Mouse (Mus musculus): Measurements from ENCODE around the gene Mcu. TPM values are rescaled to one million over a fixed set of nuclear protein-coding genes. Genes with fewer than 3 reads are reported as not detected.

The Mcu gene
- total RNA-seq, 2 experiments from 2014 or later: 39.5 to 57.3 TPM

GRCm38 (mm10) chr10:59614141-59614540 is 2.4 kb downstream of the Mcu start:
- ATAC-seq (replicated peaks; ENCODE audit: poor library complexity): no peak

DNA sequence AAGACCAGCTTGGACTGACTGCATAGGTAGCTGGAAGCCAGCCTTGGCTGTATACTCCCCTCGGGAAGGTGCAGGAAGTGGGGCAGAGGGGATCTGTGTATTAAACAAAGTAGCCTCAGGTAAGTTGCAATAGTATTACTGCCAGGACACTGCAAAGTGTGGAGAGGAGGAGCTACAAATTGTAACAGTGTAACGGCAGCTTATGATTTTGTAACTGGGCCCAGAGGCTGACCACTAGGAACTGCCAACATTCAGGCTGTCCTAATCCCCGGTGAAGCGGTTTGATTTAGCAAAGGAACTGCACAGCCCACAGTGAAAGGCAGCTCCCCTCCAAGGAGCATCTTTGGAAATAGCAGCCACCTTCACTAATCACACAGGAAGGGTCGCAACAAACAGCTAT is 3.2 kb downstream of the Mcu start:
- ATAC-seq (replicated peaks; ENCODE audit: poor library complexity): peak; percentile 25

DNA sequence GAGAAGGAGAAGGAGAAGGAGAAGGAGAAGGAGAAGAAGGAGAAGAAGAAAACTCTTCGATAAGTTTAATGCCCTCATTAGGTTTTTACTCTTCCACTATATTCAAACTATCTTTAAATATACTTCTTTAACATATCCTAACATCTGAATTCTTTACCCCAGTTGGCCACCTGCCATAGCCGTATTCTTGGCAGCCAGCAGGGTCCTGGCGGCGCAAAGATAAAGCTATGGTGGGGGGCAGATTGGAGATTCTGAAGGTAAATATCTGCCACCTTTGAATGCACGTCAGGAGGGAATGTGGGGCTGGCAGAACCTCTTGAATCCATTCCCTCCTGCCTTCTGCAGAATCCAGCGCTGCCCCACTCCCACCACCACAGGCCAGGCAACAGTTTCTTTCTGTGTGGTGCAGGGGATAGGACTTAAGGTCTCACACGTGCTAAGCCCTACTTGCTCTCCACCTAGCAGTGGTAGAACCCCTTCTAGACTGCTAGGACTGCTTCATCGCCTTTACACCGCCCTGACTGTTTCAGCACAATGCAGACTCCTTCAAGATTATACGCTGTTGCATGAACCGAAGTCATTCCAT is 11.5 kb downstream of the Mcu start:
- ATAC-seq (replicated peaks; ENCODE audit: poor library complexity): peak; percentile 73

- no peak for ATAC-seq (replicated peaks; ENCODE audit: poor library complexity)
These were observed 12.6 kb downstream of the Mcu start for GRCm38 (mm10) chr10:59603843-59604242.

DNA sequence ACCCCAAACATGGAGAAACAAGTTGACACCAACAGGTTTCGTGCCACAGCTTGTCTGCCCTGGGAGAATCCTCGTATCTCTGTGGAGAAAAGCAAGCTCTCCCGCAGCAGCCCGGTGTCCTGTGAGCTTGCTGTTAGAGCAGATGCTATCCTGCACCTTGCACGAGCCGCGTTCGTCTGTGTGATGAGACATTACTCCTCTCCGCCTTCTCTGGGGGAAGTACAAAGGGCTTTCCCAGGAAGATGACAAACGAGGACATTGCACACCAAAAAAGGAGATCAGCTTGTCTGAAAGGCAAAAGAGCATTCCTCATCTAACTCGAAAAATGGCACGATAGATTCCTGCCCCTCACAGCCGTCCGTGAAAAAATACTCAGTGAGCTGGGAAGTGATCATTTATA is 13.6 kb downstream of the Mcu start:
- no peak for ATAC-seq (replicated peaks; ENCODE audit: poor library complexity)

DNA sequence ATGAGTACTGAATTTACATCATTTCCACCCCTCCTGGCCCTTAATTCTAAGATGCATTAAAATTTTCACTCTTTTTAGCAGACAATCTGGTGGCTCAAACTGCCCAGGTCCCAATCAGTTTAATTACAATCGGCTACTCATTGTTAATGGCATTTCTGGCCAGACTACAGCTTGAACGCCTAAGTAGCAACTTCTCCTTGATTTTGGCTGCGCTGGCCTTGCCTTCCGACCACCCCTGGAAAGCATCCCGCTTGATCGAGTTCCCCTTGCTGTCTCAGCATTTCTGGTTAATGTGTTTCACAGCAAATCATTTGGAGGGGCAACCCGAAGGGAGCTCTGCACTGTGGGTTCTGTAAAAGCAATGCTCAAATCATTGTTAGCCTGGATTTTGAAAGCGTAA is 14.4 kb downstream of the Mcu start:
- ATAC-seq (replicated peaks; ENCODE audit: poor library complexity): no peak

DNA sequence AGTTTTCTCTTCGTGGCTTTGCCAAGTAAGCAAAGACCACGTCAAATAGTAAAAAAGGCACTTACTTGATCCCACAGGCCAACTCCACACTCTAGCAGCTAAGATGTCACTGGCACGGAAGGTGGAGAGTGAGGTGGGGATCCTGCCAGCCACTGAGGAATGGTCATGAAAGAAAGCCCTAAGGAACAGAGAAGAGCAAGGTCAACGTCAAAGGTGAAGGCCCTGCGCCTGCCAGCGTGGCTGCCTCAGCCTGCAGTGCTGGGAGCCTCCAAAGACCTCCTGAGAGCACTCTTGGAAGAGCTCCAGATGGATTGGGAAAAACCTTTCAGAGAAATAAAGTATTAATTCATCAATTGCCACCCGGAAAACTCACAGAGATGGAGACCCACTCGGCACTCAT is 16.0 kb downstream of the Mcu start:
- no peak for ATAC-seq (replicated peaks; ENCODE audit: poor library complexity)

DNA sequence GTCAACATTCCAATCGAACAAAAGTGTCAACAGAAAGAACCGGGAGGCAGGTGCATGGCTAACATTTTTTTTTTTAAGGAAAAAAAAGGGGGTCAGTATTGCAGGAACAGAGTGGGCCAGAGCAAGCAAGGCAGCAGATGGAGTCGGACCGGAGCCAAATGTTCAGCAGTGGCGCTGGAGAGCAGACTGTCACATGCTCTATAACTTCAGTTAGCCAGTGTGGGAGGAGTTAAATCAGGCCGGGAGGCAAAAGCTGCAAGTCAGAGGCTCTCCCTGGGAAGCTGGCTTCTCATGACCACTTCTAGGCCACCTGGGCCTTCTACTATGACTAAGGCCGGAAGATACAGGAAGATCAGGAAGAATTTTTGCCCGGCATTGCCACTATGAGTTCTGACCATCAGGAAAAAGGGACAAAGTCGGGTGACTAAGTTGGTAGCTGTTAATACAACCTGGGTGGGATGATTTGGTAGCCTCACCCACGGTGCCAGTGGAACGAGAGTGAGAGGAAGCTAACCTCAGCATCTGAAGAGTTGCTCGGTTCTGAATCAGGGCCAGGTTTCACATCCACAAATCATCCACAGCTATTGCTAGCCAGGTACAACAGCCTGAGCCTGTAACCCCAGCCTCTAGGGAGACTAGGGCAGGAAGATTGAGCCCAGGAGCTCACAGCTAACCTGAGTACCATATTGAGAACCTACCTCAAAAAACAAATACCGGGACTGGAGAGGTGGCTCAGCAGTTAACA is 22.5 kb downstream of the Mcu start:
- ATAC-seq (replicated peaks; ENCODE audit: poor library complexity): peak; percentile 72

GRCm38 (mm10) chr10:59590606-59591005 is 25.9 kb downstream of the Mcu start:
- ATAC-seq (replicated peaks; ENCODE audit: poor library complexity): no peak

DNA sequence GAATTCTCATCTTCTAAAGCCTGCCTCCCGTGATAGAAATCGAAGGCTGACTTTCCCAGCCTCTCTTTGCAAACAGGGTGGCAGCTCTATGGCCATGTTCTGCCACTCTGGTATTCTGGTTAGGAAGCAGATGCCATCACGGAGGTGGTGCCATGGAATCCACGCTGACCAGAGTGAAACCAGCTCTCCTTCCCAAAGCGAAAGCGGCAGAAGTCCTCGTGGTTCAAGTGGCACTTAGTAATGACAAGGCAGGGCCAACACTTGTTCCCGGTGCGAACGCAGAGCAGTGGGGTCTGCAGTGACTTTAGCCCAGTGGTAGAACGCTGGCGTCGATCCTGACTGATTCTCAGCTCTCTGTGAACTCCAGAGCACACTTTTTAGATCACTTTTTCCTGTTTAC is 26.6 kb downstream of the Mcu start:
- peak; percentile 59 for ATAC-seq (replicated peaks; ENCODE audit: poor library complexity)

GRCm38 (mm10) chr10:59589420-59589819 is 27.1 kb downstream of the Mcu start:
- peak; percentile 85 for ATAC-seq (replicated peaks; ENCODE audit: poor library complexity)

GRCm38 (mm10) chr10:59588135-59588534 is 28.4 kb downstream of the Mcu start:
- no peak for ATAC-seq (replicated peaks; ENCODE audit: poor library complexity)

DNA sequence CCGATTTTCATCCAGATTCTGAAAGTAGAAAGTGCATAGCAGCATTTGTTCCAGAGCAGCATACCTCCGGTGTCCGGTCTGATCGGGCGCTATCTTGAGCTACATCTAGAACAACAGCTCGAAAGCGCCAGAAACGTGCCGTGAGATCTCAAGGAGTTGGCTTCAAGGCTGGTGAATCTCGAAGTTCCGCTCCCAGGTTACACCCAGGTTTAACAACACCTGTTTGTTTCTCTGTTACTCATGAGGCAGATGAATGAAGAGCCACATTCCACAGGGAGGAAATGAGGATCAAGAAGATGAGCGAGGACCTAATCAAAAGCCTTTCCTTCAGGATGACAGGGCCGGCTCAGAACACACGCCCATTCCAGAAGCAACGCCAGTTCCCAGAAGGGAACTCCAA is 29.7 kb downstream of the Mcu start:
- ATAC-seq (replicated peaks; ENCODE audit: poor library complexity): no peak

- no peak for ATAC-seq (replicated peaks; ENCODE audit: poor library complexity)
These were observed 30.9 kb downstream of the Mcu start for GRCm38 (mm10) chr10:59585621-59586020.

GRCm38 (mm10) chr10:59581826-59582543 is 34.5 kb downstream of the Mcu start:
- ATAC-seq (replicated peaks; ENCODE audit: poor library complexity): peak; percentile 47

- no peak for ATAC-seq (replicated peaks; ENCODE audit: poor library complexity)
These were observed 35.8 kb downstream of the Mcu start for GRCm38 (mm10) chr10:59580593-59581149.

- ATAC-seq (replicated peaks; ENCODE audit: poor library complexity): no peak
These were observed 36.8 kb downstream of the Mcu start for GRCm38 (mm10) chr10:59579645-59580044.

- peak; percentile 78 for ATAC-seq (replicated peaks; ENCODE audit: poor library complexity)
These were observed 38.4 kb downstream of the Mcu start for GRCm38 (mm10) chr10:59577871-59578801.

- no peak for ATAC-seq (replicated peaks; ENCODE audit: poor library complexity)
These were observed 40.2 kb downstream of the Mcu start for GRCm38 (mm10) chr10:59576305-59576704.

GRCm38 (mm10) chr10:59571964-59572363 is 44.5 kb downstream of the Mcu start:
- no peak for ATAC-seq (replicated peaks; ENCODE audit: poor library complexity)

GRCm38 (mm10) chr10:59571273-59571672 is 45.2 kb downstream of the Mcu start:
- ATAC-seq (replicated peaks; ENCODE audit: poor library complexity): peak; percentile 91
